Mouse (Mus musculus) monocyte, adult 59 days (primary cell): ENCODE data around the gene Acd. TPM values are rescaled to one million over a fixed set of nuclear protein-coding genes. Genes with fewer than 3 reads are reported as not detected.

Source experiments
- total RNA-seq, 2 experiments: library from RNA; stranded (reverse); gene quantifications; one replicate each; pipeline ENCODE4 v1.2.4; 2023

Acd gene
- total RNA-seq: 10 to 100 TPM; 27.7 to 32.9 TPM

DNA sequence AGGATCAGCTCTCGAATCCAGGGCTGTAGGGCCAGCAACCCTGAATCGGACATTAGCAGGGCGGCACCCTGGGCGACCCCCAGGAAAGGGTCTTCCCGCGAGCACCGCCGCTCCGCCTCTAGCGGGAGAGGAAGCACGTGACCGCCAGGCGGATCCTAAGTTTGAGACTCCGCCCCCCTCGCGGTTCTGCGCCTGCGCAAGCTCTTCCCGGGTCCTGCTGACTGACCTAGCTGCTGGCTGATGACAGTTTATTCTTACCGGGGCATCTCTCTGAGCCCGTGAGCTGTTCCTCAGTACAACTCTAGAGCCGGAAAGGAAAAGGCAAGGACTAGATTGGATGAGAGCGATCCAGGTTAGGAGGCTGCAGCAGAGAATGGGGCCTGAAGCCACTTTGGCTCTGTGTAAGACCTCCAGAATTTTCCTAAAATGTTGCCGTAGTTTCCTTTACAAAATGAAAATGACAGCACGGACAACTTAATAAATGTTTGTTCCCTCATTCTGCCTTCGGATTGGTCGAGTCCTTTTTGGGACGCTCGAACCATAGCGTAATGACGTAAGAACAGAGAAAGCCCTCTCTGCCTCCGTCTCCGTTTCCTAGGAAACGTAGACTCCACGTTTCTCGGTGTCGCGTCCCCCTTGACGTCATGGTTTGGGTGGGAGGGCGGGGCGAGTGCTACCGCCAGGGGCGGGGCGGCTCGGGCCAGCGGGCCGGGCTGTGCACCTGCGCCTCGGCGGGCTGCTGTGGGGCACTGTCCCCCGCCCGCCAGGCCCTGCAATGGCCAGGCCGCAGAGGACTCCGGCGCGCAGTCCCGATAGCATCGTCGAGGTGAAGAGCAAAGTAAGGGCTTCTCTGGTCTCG, at the start of gene Acd, which contains the start of gene Pard6a:
Acd (minus strand) TSS at position 137 of the 859 bp plus-strand sequence.
Pard6a (plus strand) TSS at position 183 of the 859 bp plus-strand sequence.

DNA sequence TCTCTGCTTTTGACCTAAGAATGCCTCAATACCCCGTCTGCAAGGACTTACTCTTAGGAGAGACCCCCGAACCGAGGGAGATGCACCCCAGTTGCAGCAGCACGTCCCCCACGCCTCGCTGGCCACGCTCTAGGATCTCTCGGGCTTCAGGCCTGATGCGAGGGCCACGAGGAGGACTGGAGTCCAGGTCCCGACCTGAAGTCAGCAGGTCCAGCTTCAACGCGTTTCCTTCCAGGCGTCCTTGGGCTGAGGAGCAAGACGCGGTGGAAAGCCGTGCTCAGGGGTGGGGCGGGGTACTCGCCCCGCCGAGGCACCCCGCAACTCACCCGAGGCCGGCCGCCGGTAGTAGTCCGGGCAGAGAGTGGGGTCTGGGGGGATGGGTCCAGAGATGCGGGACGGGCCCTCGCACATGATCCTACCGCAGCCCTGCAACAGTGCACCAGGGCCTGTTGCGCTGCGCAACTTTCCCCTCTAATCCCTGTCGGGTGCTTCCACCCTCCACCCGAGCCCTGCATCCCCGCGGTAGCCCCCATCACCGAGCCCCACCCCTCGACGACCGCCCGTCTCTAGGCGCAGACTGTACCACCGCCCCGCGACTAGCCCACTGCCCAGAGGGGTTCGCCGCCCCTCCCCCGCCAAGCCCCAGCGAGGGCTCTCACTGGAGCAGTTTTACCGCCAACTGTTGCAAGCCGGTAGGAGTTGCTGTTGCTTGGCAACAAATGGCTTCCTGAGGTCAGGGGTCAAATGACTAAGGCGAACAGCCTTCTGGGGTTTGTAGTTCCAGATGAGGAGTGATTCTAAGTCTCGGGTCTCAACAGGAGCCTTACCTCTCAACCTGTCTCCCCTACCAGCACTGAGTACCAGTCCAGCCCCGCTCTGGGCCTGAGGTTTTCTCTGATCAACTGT, 6.8 kb upstream of the Acd start, which contains the start of the genes 4933405L10Rik and Enkd1:
4933405L10Rik (plus strand) TSS at position 158 of the 906 bp plus-strand sequence.
Enkd1 (minus strand) TSS at position 713 of the 906 bp plus-strand sequence.

DNA sequence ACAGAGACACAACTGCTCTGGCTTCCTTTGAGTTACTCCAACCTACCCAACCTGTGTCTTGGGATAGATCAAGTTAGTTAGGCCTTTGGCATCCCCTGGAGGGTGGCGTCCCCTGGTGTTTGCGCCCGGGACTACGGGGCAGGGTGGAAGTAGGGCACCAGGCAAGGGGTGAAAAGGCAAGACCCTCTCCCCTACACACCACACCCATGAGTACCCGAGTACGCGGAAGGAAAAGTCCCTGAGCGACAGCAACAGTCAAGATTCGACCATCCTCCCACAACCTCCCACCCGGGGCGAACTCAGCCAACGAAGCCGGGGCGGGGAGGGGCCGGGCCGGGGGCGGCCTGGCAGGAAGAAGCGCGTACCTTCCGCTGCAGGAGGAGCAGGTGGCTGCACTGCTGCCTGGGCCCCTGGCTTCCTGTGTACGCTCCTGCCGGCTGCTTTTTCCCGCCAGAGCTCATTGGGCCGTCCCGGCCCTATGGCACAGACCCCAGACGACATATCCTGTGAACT, 15.1 kb downstream of the Acd start, which contains the start of gene Carmil2:
Carmil2 (plus strand) TSS at position 479 of the 513 bp plus-strand sequence.

Other genes with a start within 250 kb of the Acd start
- gene Tppp3, start 229.6 kb downstream of the Acd start, total RNA-seq: 100 to 1,000 TPM; 330 to 336 TPM
- gene Zdhhc1, start 204.2 kb downstream of the Acd start, total RNA-seq: 1 to 10 TPM; 7.5 to 7.6 TPM
- not detected for gene Hsd11b2, start 182.3 kb downstream of the Acd start, total RNA-seq
- gene Atp6v0d1, start 135.1 kb downstream of the Acd start, total RNA-seq: 100 to 1,000 TPM; 135 to 142 TPM
- gene Ripor1, start 95.8 kb downstream of the Acd start, total RNA-seq: 10 to 100 TPM; 19.8 to 19.9 TPM
- gene Ctcf, start 64.5 kb downstream of the Acd start, total RNA-seq: 10 to 100 TPM; 81.5 to 87.2 TPM
- gene Agrp, start 63.7 kb downstream of the Acd start, total RNA-seq: not detected
- 1 to 10 TPM; 1.2 to 1.7 TPM for gene Carmil2, start 14.8 kb downstream of the Acd start, total RNA-seq
- gene Pard6a, start within 50 bp of the Acd start, total RNA-seq: 1 to 10 TPM; 8.5 to 9.9 TPM
- not detected for gene 4933405L10Rik, start 6.6 kb upstream of the Acd start, total RNA-seq
- 1 to 10 TPM in 1 of 2 experiments, under 1 TPM in 1; 0.73 to 1.9 TPM for gene Enkd1, start 7.1 kb upstream of the Acd start, total RNA-seq
- gene Gfod2, start 57.6 kb upstream of the Acd start, total RNA-seq: 1 to 10 TPM in 1 of 2 experiments, under 1 TPM in 1; 0.76 to 1.1 TPM
- 10 to 100 TPM; 28.0 to 33.8 TPM for gene Ranbp10, start 126.2 kb upstream of the Acd start, total RNA-seq
- gene Tsnaxip1, start 126.6 kb upstream of the Acd start, total RNA-seq: not detected
- gene Cenpt, start 152.2 kb upstream of the Acd start, total RNA-seq: 1 to 10 TPM; 6.9 to 9.3 TPM
- 10 to 100 TPM; 43.3 to 44.9 TPM for gene Thap11, start 154.0 kb upstream of the Acd start, total RNA-seq
- gene Nutf2, start 159.5 kb upstream of the Acd start, total RNA-seq: 10 to 100 TPM in 1 of 2 experiments, 1 to 10 TPM in 1; 1.5 to 38.4 TPM
- gene Edc4, start 179.8 kb upstream of the Acd start, total RNA-seq: 10 to 100 TPM; 40.4 to 47.7 TPM
- under 1 TPM in 1 of 2 experiments, not detected in 1; 0.97 TPM for gene Nrn1l, start 192.5 kb upstream of the Acd start, total RNA-seq
- gene Pskh1, start 199.3 kb upstream of the Acd start, total RNA-seq: 10 to 100 TPM; 15.8 to 17.4 TPM
- 1 to 10 TPM; 1.8 to 2.1 TPM for gene Ctrl, start 232.8 kb upstream of the Acd start, total RNA-seq
- 100 to 1,000 TPM; 180 to 226 TPM for gene Psmb10, start 237.3 kb upstream of the Acd start, total RNA-seq
- under 1 TPM in 1 of 2 experiments, not detected in 1; 0.97 TPM for gene Lcat, start 242.3 kb upstream of the Acd start, total RNA-seq